Mouse (Mus musculus): ENCODE measurements around the gene Trpm3.

DNA sequence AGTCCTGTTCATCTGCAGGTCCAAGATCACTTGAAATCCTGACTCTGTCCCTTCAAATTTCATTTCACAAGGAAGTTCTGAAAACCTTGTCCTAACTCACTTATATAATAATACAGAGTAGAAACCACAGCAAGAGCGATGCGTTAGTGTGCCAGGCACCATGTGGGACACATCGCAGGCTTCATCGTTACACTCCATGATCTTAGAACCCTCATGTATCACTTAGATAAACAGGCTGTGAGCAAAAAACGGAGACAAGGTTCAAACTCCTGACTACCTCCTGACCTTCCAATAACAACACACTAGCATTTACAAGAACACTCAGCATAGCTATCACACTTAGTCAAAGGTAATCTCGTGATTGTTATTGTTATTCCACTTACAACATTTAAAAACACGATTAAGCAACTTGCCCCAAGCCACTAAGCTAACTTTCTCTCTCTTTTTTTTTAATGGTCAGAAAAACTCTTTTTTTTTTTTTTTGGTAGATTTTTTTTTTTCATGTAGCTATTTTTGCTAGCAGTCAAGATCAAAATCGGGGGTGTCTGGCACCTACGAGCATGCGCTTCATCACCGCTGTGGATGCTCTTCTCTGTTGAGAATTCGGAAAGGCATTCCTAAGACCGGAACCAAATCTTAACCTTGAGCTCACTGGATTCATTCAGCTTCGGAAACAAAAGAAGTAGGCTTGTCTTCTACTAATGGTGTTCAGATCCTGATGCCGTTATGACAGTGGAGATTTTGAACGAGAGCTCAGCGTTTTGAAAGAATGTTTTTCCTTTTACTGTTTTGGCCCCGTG is 784.2 kb downstream of the Trpm3 start:
- no peak for TF ChIP-seq CTCF (IDR thresholded peaks at IDR 0.05; ENCODE audit: extremely low read depth, insufficient read depth, insufficient read length, insufficient replicate concordance)
- TF ChIP-seq POLR2A (IDR thresholded peaks at IDR 0.05; ENCODE audit: low read depth, low read length) = no peak

Measured in spleen, adult 2 months (tissue).